8 mouse cellular contexts compared by ENCODE assay signal in genomic region chr4:155283585-155283984, GRCm38 (mm10). TPM values are rescaled to one million over a fixed set of nuclear protein-coding genes. Genes with fewer than 3 reads are reported as not detected.
DNase-seq lines count a peak whose midpoint lies in the region; ATAC-seq and TF ChIP-seq lines count a peak whose summit lies in the region.

No protein-coding gene starts in this region.

- no peak for TF ChIP-seq POLR2A in thymus, adult 2 months (IDR thresholded peaks at IDR 0.05; ENCODE audit: control insufficient read depth, extremely low read depth, insufficient read depth, low read length, poor library complexity)

- no peak for TF ChIP-seq CTCF in left cerebral cortex, adult 2 months (IDR thresholded peaks at IDR 0.05)
- TF ChIP-seq CTCF in thymus, adult 2 months (IDR thresholded peaks at IDR 0.05; ENCODE audit: borderline replicate concordance, control insufficient read depth, extremely low read depth, insufficient read depth, low read length, poor library complexity) = no peak

- H3K4me1 ChIP-seq in hindbrain, embryonic 11.5 days (replicated peaks; ENCODE audit: control insufficient read depth, insufficient read depth, low read length) = no peaks in the 10 kb centered on the region
- peaks cover 19% of the 10 kb centered on the region for H3K4me1 ChIP-seq in neural tube, embryonic 12.5 days
- H3K4me1 ChIP-seq in thymus, adult 2 months (replicated peaks; ENCODE audit: control insufficient read depth, insufficient read depth, low read length) = no peaks in the 10 kb centered on the region

- WGBS in hindbrain, embryonic 11.5 days = 64% methylated on average over 9 of the region's 9 CpGs
- WGBS in neural tube, embryonic 12.5 days = 71% methylated on average over 9 of the region's 9 CpGs
- WGBS in thymus, adult 2 months = 59% methylated on average over 9 of the region's 9 CpGs

- H3K36me3 ChIP-seq in hindbrain, embryonic 11.5 days (ENCODE audit: control insufficient read depth, insufficient read depth, low read length) = no peaks in the 10 kb centered on the region
- no peaks in the 10 kb centered on the region; the same call in 1 of the 2 replicates for H3K36me3 ChIP-seq in neural tube, embryonic 12.5 days
- no peaks in the 10 kb centered on the region for H3K36me3 ChIP-seq in thymus, adult 2 months (ENCODE audit: control insufficient read depth, insufficient read depth, low read length)

- no peak for ATAC-seq in hindbrain, embryonic 11.5 days (ENCODE audit: low FRiP score)
- no peak for ATAC-seq in neural tube, embryonic 12.5 days (ENCODE audit: low FRiP score, low read depth)

- no peaks in the 10 kb centered on the region for H3K9me3 ChIP-seq in hindbrain, embryonic 11.5 days (ENCODE audit: control insufficient read depth, low read length)
- no peaks in the 10 kb centered on the region for H3K9me3 ChIP-seq in neural tube, embryonic 12.5 days

- DNase-seq in cerebellum, adult 18-20 months = peak; percentile 65
- no peak for DNase-seq in cerebellum, adult 8-10 months
- DNase-seq in left cerebral cortex, adult 2 months (ENCODE audit: extremely low spot score in 1 of 2, low spot score in 2 of 2) = no peak
- DNase-seq in left cerebral cortex, adult 9 months (ENCODE audit: low spot score in 2 of 2) = no peak
- no peak for DNase-seq in hindbrain, embryonic 11.5 days (ENCODE audit: low spot score)
- no peak for DNase-seq in thymus, adult 2 months
- DNase-seq in ovary, postnatal 36 days (ENCODE audit: low spot score) = no peak

- no peaks in the 10 kb centered on the region for H3K27me3 ChIP-seq in hindbrain, embryonic 11.5 days (ENCODE audit: control insufficient read depth, insufficient read depth, low read length)
- H3K27me3 ChIP-seq in neural tube, embryonic 12.5 days (replicated peaks) = no peaks in the 10 kb centered on the region
- H3K27me3 ChIP-seq in thymus, adult 2 months (ENCODE audit: control insufficient read depth, insufficient read depth, low read length) = no peaks in the 10 kb centered on the region

- H3K4me3 ChIP-seq in left cerebral cortex, adult 2 months = no peak overlapping the region
- no peak overlapping the region for H3K4me3 ChIP-seq in hindbrain, embryonic 11.5 days (ENCODE audit: low read depth, low read length)
- H3K4me3 ChIP-seq in neural tube, embryonic 12.5 days = no peak overlapping the region
- H3K4me3 ChIP-seq in thymus, adult 2 months (ENCODE audit: control insufficient read depth, insufficient read depth, low read length) = no peak overlapping the region

- H3K9ac ChIP-seq in hindbrain, embryonic 11.5 days (ENCODE audit: low read depth, low read length) = no peak overlapping the region
- H3K9ac ChIP-seq in neural tube, embryonic 12.5 days = no peak overlapping the region

- no peak overlapping the region for H3K4me2 ChIP-seq in hindbrain, embryonic 11.5 days (replicated peaks; ENCODE audit: low read depth, low read length)
- H3K4me2 ChIP-seq in neural tube, embryonic 12.5 days (replicated peaks) = peak overlapping the region; percentile 31

- intact Hi-C loops in left cerebral cortex, adult 2 months (cut with DNase I) = no loop called here

- H3K27ac ChIP-seq in left cerebral cortex, adult 2 months = peak overlapping the region; percentile 65
- peak overlapping the region; percentile 25 for H3K27ac ChIP-seq in hindbrain, embryonic 11.5 days (ENCODE audit: low read depth, low read length)
- H3K27ac ChIP-seq in neural tube, embryonic 12.5 days = peak overlapping the region; percentile 43; the same call in 1 of the 2 replicates
- no peak overlapping the region for H3K27ac ChIP-seq in thymus, adult 2 months (ENCODE audit: control insufficient read depth, insufficient read depth, low read length)

RNA-seq across cellular contexts. Expression of gene Faap20, which starts 34.0 kb away (rescaled TPM):
- total RNA-seq in left cerebral cortex, adult 2 months (2021) = 10 to 100 TPM; 25.9 to 28.8 TPM
- 99.0 and 99.3 TPM in 2 replicates for polyA plus RNA-seq in hindbrain, embryonic 11.5 days (2014; fragmentation: Nextera tagmentation; extraction: Ambion mirVana)
- 87.5 and 89.3 TPM in 2 replicates for polyA plus RNA-seq in neural tube, embryonic 12.5 days (2016; fragmentation: Nextera tagmentation; extraction: Ambion mirVana)
- polyA plus RNA-seq in thymus, adult 2 months (2012; rRNA removed) = 85.7 and 91.3 TPM in 2 replicates

Comparison
In these comparisons a context has a peak if more than half of its experiments do, and no peak if none do; other contexts are left out.
1. DNase-seq: peak in cerebellum, adult 18-20 months (2 of 2); none in cerebellum, adult 8-10 months (single experiment), left cerebral cortex, adult 2 months (0 of 2), left cerebral cortex, adult 9 months (0 of 2), hindbrain, embryonic 11.5 days (single experiment), thymus, adult 2 months (single experiment) and ovary, postnatal 36 days (single experiment).